Mouse (Mus musculus) myocyte (in vitro differentiated cells): Measurements from ENCODE around the gene Ube2z. TPM values are rescaled to one million over a fixed set of nuclear protein-coding genes. Genes with fewer than 3 reads are reported as not detected.

ENCODE experiments used
- H3K27me3 ChIP-seq: one replicate; pipeline ENCODE4 v1.6.1; 2011; ENCODE audit not compliant: control insufficient read depth, insufficient read depth, insufficient read length
- H3K36me3 ChIP-seq: one replicate; pipeline ENCODE4 v1.6.1; 2011; ENCODE audit not compliant: control insufficient read depth, insufficient read depth
- H3K4me2 ChIP-seq: one replicate; pipeline ENCODE4 v1.6.1; 2011; ENCODE audit warnings: low read depth, control low read depth
- H3K4me3 ChIP-seq: one replicate; pipeline ENCODE4 v1.5.1; 2011; ENCODE audit warnings: mild to moderate bottlenecking, control low read depth, moderate library complexity
- H3K79me2 ChIP-seq: one replicate; pipeline ENCODE4 v1.6.1; 2011; ENCODE audit not compliant: control insufficient read depth, insufficient read depth
- H3ac ChIP-seq: one replicate; pipeline ENCODE4 v1.6.1; 2011; ENCODE audit not compliant: control insufficient read depth, insufficient read length
- CEBPB ChIP-seq: IDR thresholded peaks from 2 replicates; pipeline ENCODE4 v1.6.1; 2011; ENCODE audit warnings: mild to moderate bottlenecking, moderate library complexity; ENCODE audit not compliant: poor library complexity, insufficient read depth, severe bottlenecking
- E2F4 ChIP-seq: IDR thresholded peaks from one replicate; pipeline ENCODE4 v1.6.1; 2011; ENCODE audit warnings: mild to moderate bottlenecking, control low read depth, moderate library complexity; ENCODE audit not compliant: insufficient read depth
- MAX ChIP-seq: IDR thresholded peaks from one replicate; pipeline ENCODE4 v1.6.1; 2011; ENCODE audit warnings: low read depth, mild to moderate bottlenecking, control low read depth
- MYOD1 ChIP-seq, 3 experiments: IDR thresholded peaks; one replicate each; pipeline ENCODE4 v1.6.1; 2011; ENCODE audit warnings: control low read depth in 2 of 3, low read depth in 2 of 3, mild to moderate bottlenecking in 2 of 3, moderate library complexity in 1 of 3; ENCODE audit not compliant: insufficient read length in 2 of 3, control insufficient read depth in 1 of 3
- MYOG ChIP-seq, 3 experiments: IDR thresholded peaks; one replicate each; pipeline ENCODE4 v1.6.1; 2011; ENCODE audit warnings: control low read depth in 2 of 3, low read depth in 2 of 3, mild to moderate bottlenecking in 2 of 3; ENCODE audit not compliant: insufficient read length in 2 of 3, control insufficient read depth in 1 of 3, insufficient read depth in 1 of 3
- POLR2A ChIP-seq: IDR thresholded peaks from one replicate; pipeline ENCODE4 v1.6.1; 2011; ENCODE audit warnings: low read depth, mild to moderate bottlenecking, control low read depth, moderate library complexity; ENCODE audit not compliant: insufficient read length
- POLR2AphosphoS2 ChIP-seq: IDR thresholded peaks from one replicate; pipeline ENCODE4 v1.6.1; 2011; ENCODE audit warnings: low read depth, control low read depth; ENCODE audit not compliant: insufficient read length
- REST ChIP-seq: IDR thresholded peaks from one replicate; pipeline ENCODE4 v1.6.1; 2011; ENCODE audit warnings: mild to moderate bottlenecking, control low read depth, moderate library complexity; ENCODE audit not compliant: insufficient read depth, insufficient read length
- SRF ChIP-seq: IDR thresholded peaks from one replicate; pipeline ENCODE4 v1.6.1; 2011; ENCODE audit warnings: low read depth; ENCODE audit not compliant: control insufficient read depth, insufficient read length
- TCF12 ChIP-seq: IDR thresholded peaks from one replicate; pipeline ENCODE4 v1.6.1; 2011; ENCODE audit warnings: mild to moderate bottlenecking, control low read depth; ENCODE audit not compliant: poor library complexity, insufficient read depth, severe bottlenecking
- TCF3 ChIP-seq: IDR thresholded peaks from one replicate; pipeline ENCODE4 v1.6.1; 2011; ENCODE audit warnings: low read depth, control low read depth; ENCODE audit not compliant: insufficient read length
- USF1 ChIP-seq: IDR thresholded peaks from one replicate; pipeline ENCODE4 v1.6.1; 2011; ENCODE audit warnings: low read depth, mild to moderate bottlenecking, control low read depth, moderate library complexity
- polyA plus RNA-seq: library from polyadenylated mRNA; unstranded; fragments of >200 nt; fragmentation: generic; extraction: Trizol; gene quantifications from one replicate; pipeline ENCODE4 v1.2.1, GENCODE M21; 2012; ENCODE audit warnings: missing spikeins

The Ube2z gene
- polyA plus RNA-seq, 1 experiment, result 53.6 TPM

DNA sequence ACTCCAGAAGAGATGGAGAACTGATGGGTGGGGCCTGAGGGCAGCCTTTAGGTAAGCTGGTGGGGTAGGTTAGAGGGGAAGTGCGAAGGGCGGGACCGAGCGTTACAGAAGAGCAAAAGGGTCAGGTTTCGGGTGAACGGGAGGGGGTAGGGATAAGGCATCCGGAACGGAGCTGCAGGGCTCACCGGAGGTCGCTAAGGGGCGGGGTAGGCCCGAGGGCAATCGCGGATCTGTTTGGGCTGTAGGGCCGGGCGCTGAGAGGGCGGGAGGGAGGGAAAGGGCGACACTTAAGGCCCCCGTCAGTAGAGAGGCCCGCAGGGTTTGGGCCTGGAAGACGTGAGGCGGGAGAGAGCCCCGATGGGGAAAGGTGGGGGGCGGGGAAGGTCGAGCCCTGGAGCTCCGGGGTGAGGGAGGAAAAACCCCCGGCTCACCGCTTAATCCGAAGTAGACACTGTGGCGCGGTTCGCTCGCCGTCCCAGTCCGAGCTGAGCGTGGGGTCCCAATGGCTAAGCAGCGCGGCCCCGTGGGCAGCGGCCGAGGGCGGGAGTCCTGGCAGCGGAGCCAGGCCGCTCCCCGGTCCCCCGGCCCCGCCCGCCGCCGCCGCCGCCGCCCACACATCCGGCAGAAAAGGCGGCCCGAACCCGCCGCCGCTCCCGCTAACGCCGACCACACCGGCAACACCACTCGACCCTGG is 520 bp downstream of the Ube2z start:
- Histone ChIP-seq H3K27me3 (no peaks in the 10 kb centered on the region), H3K4me3 (peak overlapping the region; percentile 88), H3ac (peak overlapping the region; percentile 93), H3K36me3 (peaks cover 12% of the 10 kb centered on the region), H3K4me2 (peak overlapping the region; percentile 88), H3K79me2 (peaks cover 48% of the 10 kb centered on the region)
- TF ChIP-seq TCF3 (no peak), MYOG (IDR thresholded peaks at IDR 0.05; ENCODE audit: control insufficient read depth in 1 of 3, insufficient read depth in 1 of 3, insufficient read length in 2 of 3, low read depth in 2 of 3) (no peak), USF1 (no peak), SRF (no peak), POLR2AphosphoS2 (no peak), TCF12 (no peak), MYOD1 (IDR thresholded peaks at IDR 0.05; ENCODE audit: control insufficient read depth in 1 of 3, insufficient read length in 2 of 3, low read depth in 2 of 3) (no peak), POLR2A (no peak), MAX (no peak), CEBPB (no peak), REST (no peak), E2F4 (no peak)

DNA sequence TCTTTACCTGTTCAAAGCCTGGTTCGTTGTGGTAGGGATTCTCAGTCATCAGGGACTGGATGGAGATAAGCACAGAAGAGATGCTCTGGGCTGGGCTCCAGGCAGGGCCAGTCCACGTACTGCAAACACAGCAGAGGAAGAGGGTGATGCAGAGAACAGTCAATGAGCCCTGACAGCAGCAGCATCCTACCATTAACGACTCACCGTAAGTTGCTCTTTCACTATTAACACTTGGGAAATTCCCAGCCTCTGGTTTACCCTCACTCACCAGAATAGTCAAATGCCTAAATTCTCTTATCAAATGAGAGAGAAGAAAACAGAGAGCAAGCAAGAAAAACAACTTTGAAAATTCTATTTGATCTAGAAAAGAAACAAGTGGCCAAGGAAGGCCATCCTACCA is 6.9 kb downstream of the Ube2z start:
- no peak for TF ChIP-seq SRF
- no peak for TF ChIP-seq MYOG (IDR thresholded peaks at IDR 0.05; ENCODE audit: control insufficient read depth in 1 of 3, insufficient read depth in 1 of 3, insufficient read length in 2 of 3, low read depth in 2 of 3)
- no peak for TF ChIP-seq USF1
- no peak for TF ChIP-seq POLR2AphosphoS2
- TF ChIP-seq POLR2A, result no peak
- no peak for TF ChIP-seq TCF12
- TF ChIP-seq E2F4, result no peak
- TF ChIP-seq CEBPB, result no peak
- TF ChIP-seq REST, result no peak
- TF ChIP-seq TCF3, result no peak
- no peak for TF ChIP-seq MYOD1 (IDR thresholded peaks at IDR 0.05; ENCODE audit: control insufficient read depth in 1 of 3, insufficient read length in 2 of 3, low read depth in 2 of 3)
- no peak for TF ChIP-seq MAX

DNA sequence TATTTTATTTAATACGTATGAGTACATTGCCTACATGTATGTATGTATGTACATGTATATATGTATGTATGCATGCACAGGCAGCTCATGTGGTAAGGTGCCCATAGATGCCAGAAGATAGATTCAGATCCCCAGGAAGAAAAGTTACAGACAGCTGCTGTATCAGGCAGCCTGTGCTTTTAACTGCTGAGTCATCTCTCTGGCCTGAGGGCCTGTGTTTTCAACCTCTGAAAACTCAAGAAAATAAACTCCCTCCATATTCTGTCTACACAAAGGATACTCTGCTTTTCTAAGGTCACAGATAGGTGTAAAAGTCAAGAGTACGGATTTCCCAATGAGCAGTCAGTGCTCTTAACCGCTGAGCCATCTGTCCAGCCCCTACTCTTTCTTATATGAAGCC is 14.3 kb downstream of the Ube2z start:
- no peaks in the 10 kb centered on the region for H3K27me3 ChIP-seq
- no peak for TF ChIP-seq MAX
- no peak for TF ChIP-seq E2F4
- TF ChIP-seq MYOG (IDR thresholded peaks at IDR 0.05; ENCODE audit: control insufficient read depth in 1 of 3, insufficient read depth in 1 of 3, insufficient read length in 2 of 3, low read depth in 2 of 3), result no peak
- no peak for TF ChIP-seq CEBPB
- no peak for TF ChIP-seq TCF3
- no peak for TF ChIP-seq SRF
- no peak for TF ChIP-seq TCF12
- TF ChIP-seq POLR2A, result no peak
- TF ChIP-seq MYOD1 (IDR thresholded peaks at IDR 0.05; ENCODE audit: control insufficient read depth in 1 of 3, insufficient read length in 2 of 3, low read depth in 2 of 3), result no peak
- TF ChIP-seq REST, result no peak
- TF ChIP-seq POLR2AphosphoS2, result no peak
- no peak for TF ChIP-seq USF1

More for the DNA sequence above, 6.9 kb downstream of the Ube2z start:
- Histone ChIP-seq H3K79me2 (peaks cover 56% of the 10 kb centered on the region), H3K36me3 (peaks cover 49% of the 10 kb centered on the region), H3K4me3 (no peak overlapping the region), H3K27me3 (no peaks in the 10 kb centered on the region), H3K4me2 (no peak overlapping the region), H3ac (no peak overlapping the region)

DNA sequence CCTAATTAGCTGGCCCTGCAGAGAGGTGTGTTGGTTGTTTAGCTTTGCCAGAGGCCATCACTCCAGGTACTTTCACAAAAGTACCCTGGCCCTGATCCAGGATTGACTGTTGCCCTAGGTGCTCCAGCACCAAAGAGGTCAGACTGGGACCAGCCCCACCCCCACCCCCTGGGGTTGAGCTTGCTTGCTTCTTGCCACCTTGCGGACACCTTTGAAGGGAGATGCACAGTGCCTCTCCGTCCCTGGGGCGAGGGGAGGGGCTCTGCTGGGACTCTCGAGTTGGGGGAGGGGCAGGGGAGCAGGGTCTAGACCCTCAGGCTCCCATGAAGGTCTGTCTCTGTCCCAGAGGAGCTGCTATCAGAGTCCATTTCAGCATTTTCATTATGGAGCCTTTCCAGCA is 15.2 kb downstream of the Ube2z start:
- H3K4me2 ChIP-seq, result no peak overlapping the region
- H3K27me3 ChIP-seq, result no peaks in the 10 kb centered on the region
- no peak overlapping the region for H3ac ChIP-seq
- peaks cover 58% of the 10 kb centered on the region for H3K36me3 ChIP-seq
- TF ChIP-seq MAX (no peak), CEBPB (no peak), USF1 (no peak), SRF (no peak), POLR2A (no peak), TCF12 (no peak), TCF3 (no peak)
- H3K4me3 ChIP-seq, result no peak overlapping the region
- H3K79me2 ChIP-seq, result no peaks in the 10 kb centered on the region

More for the DNA sequence above, 14.3 kb downstream of the Ube2z start:
- H3K79me2 ChIP-seq, result peaks cover 3% of the 10 kb centered on the region
- no peak overlapping the region for H3K4me3 ChIP-seq
- H3K36me3 ChIP-seq, result peaks cover 63% of the 10 kb centered on the region
- H3K4me2 ChIP-seq, result no peak overlapping the region
- no peak overlapping the region for H3ac ChIP-seq
